Mouse (Mus musculus) heart, embryonic 12.5 days (tissue): ENCODE measurements around the gene Ppp1r12a. TPM values are rescaled to one million over a fixed set of nuclear protein-coding genes. Genes with fewer than 3 reads are reported as not detected.

Experiments used
- ATAC-seq: fragments of 200-750 bp; cut with Nextera tagmentation; 2 replicates; pipeline ENCODE4 v1.8.0; 2017; ENCODE audit warnings: moderate TSS enrichment, moderate library complexity; ENCODE audit not compliant: insufficient number of reproducible peaks, low FRiP score
- H3K27ac ChIP-seq: fragments of 300-500 bp; sonication (generic); 2 replicates; pipeline ENCODE4 v1.5.1; 2016; ENCODE audit warnings: mild to moderate bottlenecking, moderate library complexity; ENCODE audit not compliant: poor library complexity, severe bottlenecking
- H3K27me3 ChIP-seq: fragments of 300-500 bp; sonication (generic); replicated peaks from 2 replicates; pipeline ENCODE4 v1.6.1; 2016; ENCODE audit warnings: mild to moderate bottlenecking, moderate library complexity
- H3K36me3 ChIP-seq: fragments of 300-500 bp; sonication (generic); 2 replicates; pipeline ENCODE4 v1.6.1; 2016; ENCODE audit warnings: mild to moderate bottlenecking, moderate library complexity
- H3K4me1 ChIP-seq: fragments of 300-500 bp; sonication (generic); replicated peaks from 2 replicates; pipeline ENCODE4 v1.6.1; 2016; ENCODE audit warnings: mild to moderate bottlenecking
- H3K4me2 ChIP-seq: fragments of 300-500 bp; sonication (generic); 2 replicates; pipeline ENCODE4 v1.6.1; 2016; ENCODE audit warnings: mild to moderate bottlenecking, moderate library complexity
- H3K4me3 ChIP-seq: fragments of 300-500 bp; sonication (generic); 2 replicates; pipeline ENCODE4 v1.5.1; 2016; ENCODE audit warnings: mild to moderate bottlenecking
- H3K9ac ChIP-seq: fragments of 300-500 bp; sonication (generic); 2 replicates; pipeline ENCODE4 v1.6.1; 2016; ENCODE audit warnings: mild to moderate bottlenecking, moderate library complexity
- H3K9me3 ChIP-seq: fragments of 300-500 bp; sonication (generic); replicated peaks from 2 replicates; pipeline ENCODE4 v1.6.1; 2016; ENCODE audit warnings: mild to moderate bottlenecking, moderate library complexity
- WGBS: fragments of 180-500 bp; shearing (Covaris S2); methylation state at CpG from one replicate; pipeline ENCODE4 v1.1.7; 2016; 5-methylcytosine and 5-hydroxymethylcytosine counted together
- polyA plus RNA-seq: library from polyadenylated mRNA; unstranded; fragments of >200 nt; fragmentation: Nextera tagmentation; extraction: Ambion mirVana; gene quantifications from 2 replicates; pipeline ENCODE4 v1.2.1, GENCODE M21; 2016

Ppp1r12a gene
- polyA plus RNA-seq, 1 experiment from 2014 or later = 109 TPM

DNA sequence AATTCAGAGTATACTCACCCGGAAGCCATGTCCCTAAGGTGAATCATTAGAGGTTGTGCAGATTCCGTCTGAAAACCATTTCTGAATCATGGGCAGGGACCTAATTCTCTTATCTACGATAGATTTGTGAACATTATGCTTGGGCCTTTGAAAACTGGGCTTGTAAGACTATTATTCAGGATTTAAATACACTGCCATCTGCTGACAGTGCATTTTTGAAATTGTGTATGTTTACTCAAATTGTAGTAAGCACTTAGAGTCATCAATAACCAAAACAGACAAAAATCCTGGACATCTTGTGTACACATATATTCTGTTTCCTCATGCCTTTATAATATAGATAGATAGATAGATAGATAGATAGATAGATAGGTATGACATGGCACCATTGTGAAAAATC is 19.9 kb downstream of the Ppp1r12a start:
- ATAC-seq = no peak
- no peaks in the 10 kb centered on the region for H3K27me3 ChIP-seq
- 89% methylated on average over 3 of the region's 3 CpGs for WGBS

DNA sequence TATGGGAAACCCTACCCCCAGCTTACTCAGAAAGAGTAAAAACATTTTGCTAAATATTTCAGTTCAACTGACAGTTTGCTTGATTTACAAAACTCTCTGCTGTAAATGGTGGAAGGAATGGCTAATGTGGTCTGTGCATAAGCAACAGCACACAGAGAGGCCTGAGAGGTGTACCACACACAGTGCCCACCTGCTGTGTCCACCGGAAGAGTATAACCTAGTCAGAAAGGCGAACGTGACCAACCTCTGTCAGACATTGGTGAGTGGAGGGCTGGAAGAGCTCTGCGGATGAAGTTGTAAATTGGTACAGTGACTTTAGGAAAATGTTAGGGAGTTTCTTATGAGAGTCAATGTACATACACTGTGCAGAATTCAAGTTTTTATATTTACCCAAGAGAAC is 20.4 kb downstream of the Ppp1r12a start:
- Histone ChIP-seq H3K36me3 (no peaks in the 10 kb centered on the region), H3K4me2 (no peak overlapping the region), H3K4me3 (no peak overlapping the region), H3K9ac (no peak overlapping the region), H3K9me3 (no peaks in the 10 kb centered on the region), H3K4me1 (peaks cover 40% of the 10 kb centered on the region), H3K27ac (no peak overlapping the region), H3K27me3 (no peaks in the 10 kb centered on the region)
- no peak for ATAC-seq
- WGBS = 95% methylated on average over 4 of the region's 4 CpGs

More for the DNA sequence above, 19.9 kb downstream of the Ppp1r12a start:
- Histone ChIP-seq H3K4me3 (no peak overlapping the region), H3K9ac (no peak overlapping the region), H3K36me3 (no peaks in the 10 kb centered on the region), H3K9me3 (no peaks in the 10 kb centered on the region), H3K4me1 (peaks cover 40% of the 10 kb centered on the region), H3K27ac (no peak overlapping the region), H3K4me2 (no peak overlapping the region)

DNA sequence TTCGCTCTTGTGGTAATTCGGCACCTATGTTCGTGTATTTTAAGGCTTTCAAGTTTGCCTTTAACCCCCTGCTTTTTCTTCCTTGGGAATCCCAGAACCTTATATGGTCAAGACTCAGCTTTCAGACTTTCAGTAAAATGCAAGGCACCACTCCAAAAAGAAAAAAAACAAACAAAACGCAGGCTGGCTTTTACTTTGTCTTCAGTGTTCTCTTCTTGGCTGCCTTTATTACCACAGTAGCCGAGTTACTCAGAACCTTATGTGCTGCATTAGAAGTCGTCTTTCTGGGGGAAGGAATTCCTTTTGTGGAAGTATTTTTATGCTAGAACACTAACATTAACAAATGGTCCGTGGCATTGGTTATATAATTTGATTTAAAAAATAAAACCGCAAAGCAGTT is 22.8 kb downstream of the Ppp1r12a start:
- peaks cover 29% of the 10 kb centered on the region for H3K4me1 ChIP-seq

DNA sequence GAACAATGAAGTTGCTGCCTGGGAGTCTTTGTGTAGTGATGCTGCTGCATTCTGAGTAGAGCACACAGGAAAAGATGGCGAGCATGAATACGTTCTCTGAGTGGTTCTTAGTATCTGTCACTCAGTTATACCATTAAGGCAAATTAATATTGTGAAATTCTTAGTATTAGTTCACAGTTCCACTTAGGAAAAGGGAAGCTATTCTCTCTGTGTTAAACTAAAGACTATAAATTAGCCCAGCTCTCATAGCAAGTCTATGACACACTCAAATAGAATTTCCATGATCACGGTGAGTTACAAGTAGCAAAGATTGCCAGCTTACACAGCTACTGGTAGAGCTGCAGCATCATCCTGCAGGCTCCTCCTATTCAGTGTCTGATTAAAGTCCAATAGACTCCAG is 23.3 kb downstream of the Ppp1r12a start:
- Histone ChIP-seq H3K9me3 (no peaks in the 10 kb centered on the region), H3K4me2 (no peak overlapping the region), H3K27ac (no peak overlapping the region), H3K27me3 (no peaks in the 10 kb centered on the region), H3K36me3 (no peaks in the 10 kb centered on the region), H3K4me1 (peaks cover 28% of the 10 kb centered on the region), H3K4me3 (no peak overlapping the region), H3K9ac (no peak overlapping the region)
- no peak for ATAC-seq
- 75% methylated on average over 3 of the region's 3 CpGs for WGBS

More for the DNA sequence above, 22.8 kb downstream of the Ppp1r12a start:
- no peak for ATAC-seq
- H3K9ac ChIP-seq = no peak overlapping the region
- H3K27ac ChIP-seq = no peak overlapping the region
- H3K27me3 ChIP-seq = no peaks in the 10 kb centered on the region
- 74% methylated on average over 8 of the region's 8 CpGs for WGBS
- no peak overlapping the region for H3K4me3 ChIP-seq
- no peaks in the 10 kb centered on the region for H3K9me3 ChIP-seq
- no peaks in the 10 kb centered on the region for H3K36me3 ChIP-seq
- no peak overlapping the region for H3K4me2 ChIP-seq

DNA sequence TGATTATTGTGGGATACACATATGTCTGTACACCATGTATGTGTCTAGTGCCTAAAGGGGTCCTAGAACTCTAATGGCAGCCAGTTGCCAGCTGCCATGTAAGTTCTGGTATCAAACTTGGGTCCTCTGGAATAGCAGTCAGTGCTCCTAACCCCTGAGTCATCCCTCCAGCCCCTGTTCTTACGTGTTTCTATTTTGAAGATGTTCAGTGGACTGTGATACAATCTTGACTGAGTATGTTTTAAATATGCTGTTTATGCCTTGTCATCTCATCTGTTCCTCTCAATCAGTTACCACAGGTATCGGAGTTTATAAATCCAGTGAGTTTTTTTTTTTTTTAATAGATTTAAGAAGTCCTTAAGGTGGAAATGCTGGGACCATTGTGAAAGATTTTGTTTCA is 27.3 kb downstream of the Ppp1r12a start:
- WGBS = 65% methylated on average over 2 of the region's 2 CpGs
- no peaks in the 10 kb centered on the region for H3K27me3 ChIP-seq
- peaks cover 23% of the 10 kb centered on the region for H3K4me1 ChIP-seq
- ATAC-seq = no peak
- H3K4me3 ChIP-seq = no peak overlapping the region
- no peak overlapping the region for H3K9ac ChIP-seq
- H3K36me3 ChIP-seq = no peaks in the 10 kb centered on the region
- no peak overlapping the region for H3K27ac ChIP-seq
- no peak overlapping the region for H3K4me2 ChIP-seq
- no peaks in the 10 kb centered on the region for H3K9me3 ChIP-seq

DNA sequence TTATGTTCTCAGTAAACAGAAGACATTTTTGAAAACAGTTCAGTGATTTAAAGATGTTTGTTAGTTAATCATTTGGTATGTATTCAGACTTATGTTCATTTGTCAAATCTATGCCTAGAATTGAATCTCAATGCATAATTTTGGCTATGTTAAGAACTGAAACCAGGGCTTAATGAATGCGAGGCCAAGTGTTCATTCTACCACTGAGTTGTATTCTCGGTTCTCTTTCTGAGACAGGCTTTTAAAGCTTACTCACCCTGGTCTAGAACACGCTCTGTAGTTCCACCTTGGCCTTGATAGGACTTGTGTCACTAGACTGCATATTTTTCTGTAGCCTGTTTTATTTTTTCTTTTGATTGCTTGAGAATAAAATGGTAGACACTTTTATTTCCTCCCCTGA is 28.0 kb downstream of the Ppp1r12a start:
- 79% methylated on average over 3 of the region's 3 CpGs for WGBS
- no peak overlapping the region for H3K27ac ChIP-seq

DNA sequence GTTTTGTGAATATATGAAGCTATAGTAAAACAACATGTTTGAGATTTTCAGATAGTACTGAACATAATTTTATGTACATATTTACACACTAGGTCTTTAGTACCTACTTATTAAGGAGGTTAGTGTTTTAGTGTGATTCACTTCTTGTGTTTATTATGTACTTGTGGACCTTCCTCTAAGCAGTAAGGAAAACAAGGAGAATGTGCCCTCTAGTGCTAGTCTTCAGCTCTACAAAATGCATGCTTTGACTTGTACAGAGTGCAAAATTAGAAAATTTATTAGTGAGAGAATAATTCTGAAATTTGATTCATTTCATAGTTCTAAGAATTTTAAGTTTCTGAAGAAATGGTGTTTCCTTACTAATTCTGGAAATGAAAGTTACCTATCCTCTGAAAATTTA is 28.6 kb downstream of the Ppp1r12a start:
- H3K9me3 ChIP-seq = no peaks in the 10 kb centered on the region
- H3K9ac ChIP-seq = no peak overlapping the region
- H3K27me3 ChIP-seq = no peaks in the 10 kb centered on the region
- H3K27ac ChIP-seq = no peak overlapping the region
- no peak for ATAC-seq
- no peaks in the 10 kb centered on the region for H3K36me3 ChIP-seq
- no peak overlapping the region for H3K4me3 ChIP-seq
- H3K4me2 ChIP-seq = no peak overlapping the region
- H3K4me1 ChIP-seq = peaks cover 20% of the 10 kb centered on the region

More for the DNA sequence above, 28.0 kb downstream of the Ppp1r12a start:
- Histone ChIP-seq H3K4me3 (no peak overlapping the region), H3K4me1 (peaks cover 26% of the 10 kb centered on the region), H3K4me2 (no peak overlapping the region), H3K9me3 (no peaks in the 10 kb centered on the region), H3K36me3 (no peaks in the 10 kb centered on the region), H3K27me3 (no peaks in the 10 kb centered on the region), H3K9ac (no peak overlapping the region)
- no peak for ATAC-seq

DNA sequence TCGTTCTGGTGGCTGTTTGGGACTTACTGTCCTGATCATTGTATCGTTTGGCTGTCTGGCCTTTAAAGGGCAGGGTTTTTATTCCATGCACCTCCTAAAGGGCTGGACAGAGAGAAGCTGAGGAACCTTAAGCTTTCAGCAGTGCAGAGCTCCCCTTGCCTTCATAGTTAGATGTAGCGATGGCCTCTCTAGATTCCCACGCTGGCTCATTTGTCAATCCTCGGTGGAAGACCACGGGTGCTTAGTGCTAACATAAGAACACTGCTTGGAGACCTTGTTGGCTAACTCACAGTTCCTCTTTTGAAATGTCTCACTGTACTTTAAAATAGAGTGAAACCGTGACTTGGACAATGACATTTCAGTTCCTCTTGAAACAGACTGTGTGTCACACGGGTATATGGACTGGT is 29.4 kb downstream of the Ppp1r12a start:
- Histone ChIP-seq H3K4me3 (no peak overlapping the region), H3K4me1 (peaks cover 15% of the 10 kb centered on the region), H3K27ac (no peak overlapping the region), H3K9ac (peak overlapping the region; percentile 37; the same call in 1 of the 2 replicates), H3K36me3 (no peaks in the 10 kb centered on the region), H3K27me3 (no peaks in the 10 kb centered on the region), H3K4me2 (no peak overlapping the region), H3K9me3 (no peaks in the 10 kb centered on the region)
- 56% methylated on average over 8 of the region's 8 CpGs for WGBS
- ATAC-seq = no peak

DNA sequence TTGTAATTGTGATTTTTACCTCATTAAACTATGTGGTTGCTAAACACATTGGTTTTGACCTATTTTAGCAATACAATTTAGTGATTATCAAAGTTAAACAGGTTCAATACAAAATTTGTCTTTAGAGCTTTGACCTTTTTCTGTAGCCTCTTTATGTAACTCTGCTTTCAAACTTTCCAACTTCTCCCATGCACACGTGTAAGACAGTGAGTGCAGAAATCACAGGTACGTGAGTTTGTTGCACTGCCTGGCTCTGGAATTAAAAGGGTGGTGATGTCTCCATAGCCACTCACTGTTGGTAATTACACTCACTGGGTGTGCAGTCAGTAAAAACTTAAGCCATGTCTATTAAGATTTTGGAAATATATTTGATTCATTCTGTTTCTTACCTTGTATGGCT is 30.3 kb downstream of the Ppp1r12a start:
- Histone ChIP-seq H3K36me3 (no peaks in the 10 kb centered on the region), H3K4me3 (no peak overlapping the region), H3K9ac (no peak overlapping the region), H3K27me3 (no peaks in the 10 kb centered on the region), H3K9me3 (no peaks in the 10 kb centered on the region), H3K4me1 (peaks cover 15% of the 10 kb centered on the region), H3K4me2 (no peak overlapping the region), H3K27ac (no peak overlapping the region)
- WGBS = 64% methylated on average over 2 of the region's 2 CpGs
- ATAC-seq = no peak

DNA sequence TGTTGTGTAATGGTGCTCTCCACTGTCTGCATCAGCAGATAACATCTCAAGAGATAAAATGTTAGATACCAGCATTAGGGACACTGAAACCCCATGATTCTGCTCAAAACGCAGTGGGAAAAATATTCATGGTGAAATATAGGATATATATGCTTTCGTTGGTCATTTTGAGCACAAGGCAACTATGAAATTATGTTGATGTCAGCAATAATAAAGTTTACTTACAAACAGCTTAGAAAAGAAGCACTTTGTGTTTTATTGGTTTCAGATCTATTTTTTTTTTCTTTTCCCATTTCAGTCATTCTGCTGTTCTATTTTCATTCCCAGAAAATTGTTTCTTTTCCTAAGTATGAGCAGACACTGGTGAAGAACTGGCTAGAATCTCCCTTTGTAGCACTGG is 34.1 kb downstream of the Ppp1r12a start:
- WGBS = 95% methylated on average over 2 of the region's 2 CpGs
- H3K36me3 ChIP-seq = peaks cover 15% of the 10 kb centered on the region
- no peak overlapping the region; the same call in 1 of the 2 replicates for H3K27ac ChIP-seq
- no peaks in the 10 kb centered on the region for H3K27me3 ChIP-seq
- H3K9ac ChIP-seq = no peak overlapping the region
- no peaks in the 10 kb centered on the region for H3K9me3 ChIP-seq
- no peak for ATAC-seq
- H3K4me1 ChIP-seq = peaks cover 11% of the 10 kb centered on the region
- no peak overlapping the region for H3K4me3 ChIP-seq
- H3K4me2 ChIP-seq = no peak overlapping the region

DNA sequence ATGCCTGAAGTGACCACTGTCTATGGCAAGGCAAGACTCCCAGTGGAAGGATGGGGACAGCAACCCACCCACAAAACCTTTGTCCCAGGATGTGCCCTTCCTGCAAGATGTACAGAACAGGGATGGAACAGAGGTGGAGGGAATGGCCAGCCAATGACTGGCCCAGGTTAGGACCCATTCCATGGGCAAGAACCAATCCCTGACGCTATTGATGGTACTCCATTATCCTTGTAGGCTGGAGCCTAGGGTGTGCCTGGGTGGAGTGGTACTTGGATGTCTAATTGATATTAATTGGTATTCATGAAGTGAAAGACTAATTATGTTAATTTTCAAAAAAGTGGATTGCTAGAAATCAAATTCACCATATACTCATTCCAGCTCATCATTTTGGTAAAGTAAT is 35.5 kb downstream of the Ppp1r12a start:
- 93% methylated on average over 1 of the region's 1 CpGs for WGBS
- no peak for ATAC-seq

DNA sequence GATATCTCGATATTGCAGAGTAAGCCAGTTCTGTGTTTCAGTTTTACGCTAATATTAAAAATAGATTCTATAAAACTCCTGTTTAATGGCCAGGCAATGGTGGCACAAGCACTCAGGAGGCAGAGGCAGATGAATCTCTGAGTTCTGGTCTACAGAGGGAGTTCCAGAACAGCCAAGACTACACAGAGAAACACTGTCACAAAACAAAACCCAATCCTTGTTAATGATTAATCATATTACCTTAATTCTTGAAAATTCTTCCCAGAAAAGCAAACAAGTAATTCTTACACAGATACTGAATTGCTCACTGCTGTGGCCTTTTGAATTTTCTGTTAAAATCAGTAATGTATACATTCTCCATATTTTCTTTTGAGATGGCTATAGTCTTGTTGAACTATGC is 37.0 kb downstream of the Ppp1r12a start:
- H3K4me1 ChIP-seq = peaks cover 5% of the 10 kb centered on the region; the same call in 1 of the 2 replicates
- H3K4me2 ChIP-seq = no peak overlapping the region
- H3K36me3 ChIP-seq = peaks cover 18% of the 10 kb centered on the region
- H3K9ac ChIP-seq = no peak overlapping the region
- WGBS = 92% methylated on average over 2 of the region's 2 CpGs
- ATAC-seq = no peak
- H3K9me3 ChIP-seq = no peaks in the 10 kb centered on the region
- H3K4me3 ChIP-seq = no peak overlapping the region
- H3K27me3 ChIP-seq = no peaks in the 10 kb centered on the region
- H3K27ac ChIP-seq = no peak overlapping the region

More for the DNA sequence above, 35.5 kb downstream of the Ppp1r12a start:
- H3K27ac ChIP-seq = no peak overlapping the region
- H3K27me3 ChIP-seq = no peaks in the 10 kb centered on the region
- H3K9me3 ChIP-seq = no peaks in the 10 kb centered on the region
- H3K36me3 ChIP-seq = peaks cover 18% of the 10 kb centered on the region
- no peak overlapping the region for H3K4me2 ChIP-seq
- no peak overlapping the region for H3K9ac ChIP-seq
- H3K4me3 ChIP-seq = no peak overlapping the region
- H3K4me1 ChIP-seq = peaks cover 5% of the 10 kb centered on the region; the same call in 1 of the 2 replicates
